Mouse (Mus musculus) megakaryocyte, embryonic 14.5 days (primary cell): ENCODE data around the gene Tmem14c.

Experiments used
- FLI1 ChIP-seq: IDR thresholded peaks from 2 replicates; pipeline ENCODE4 v1.6.1; 2012; ENCODE audit warnings: low read length, inconsistent platforms, mixed read lengths
- GATA1 ChIP-seq: IDR thresholded peaks from 3 replicates; pipeline ENCODE4 v1.6.1; 2012; ENCODE audit warnings: mixed read lengths, low read length, inconsistent platforms, borderline replicate concordance

- no peak for TF ChIP-seq FLI1
- no peak for TF ChIP-seq GATA1
Measured at GRCm38 (mm10) chr13:40971261-40971660, 44.8 kb upstream of the Tmem14c start.
